Mouse (Mus musculus) liver, adult 2 months (tissue): ENCODE data around the gene Fignl1. TPM values are rescaled to one million over a fixed set of nuclear protein-coding genes. Genes with fewer than 3 reads are reported as not detected.
A peak's percentile ranks its signal among the peaks of the same experiment; 100 is the strongest.

Source experiments
- DNase-seq: peaks from one replicate; pipeline ENCODE4 v3.0.0-alpha.2; 2011; ENCODE audit warnings: low read depth, low spot score; ENCODE audit errors: extremely low read depth
- H3K27ac ChIP-seq: fragments of 200-500 bp; replicated peaks from 2 replicates; pipeline ENCODE4 v1.5.1; 2012; ENCODE audit warnings: low read depth, mild to moderate bottlenecking, control low read depth, inconsistent platforms, low read length; ENCODE audit not compliant: insufficient read depth
- H3K27me3 ChIP-seq: fragments of 200-500 bp; 2 replicates; pipeline ENCODE4 v1.6.1; 2012; ENCODE audit warnings: mild to moderate bottlenecking, moderate library complexity, low read length, inconsistent platforms; ENCODE audit not compliant: control insufficient read depth, insufficient read depth
- H3K36me3 ChIP-seq: fragments of 200-500 bp; 2 replicates; pipeline ENCODE4 v1.6.1; 2012; ENCODE audit warnings: low read length, inconsistent platforms; ENCODE audit not compliant: control insufficient read depth, insufficient read depth
- H3K4me1 ChIP-seq: fragments of 200-500 bp; 2 replicates; pipeline ENCODE4 v1.6.1; 2011; ENCODE audit warnings: low read length; ENCODE audit not compliant: control insufficient read depth, insufficient read depth
- H3K4me3 ChIP-seq: fragments of 200-500 bp; 2 replicates; pipeline ENCODE4 v1.5.1; 2011; ENCODE audit warnings: low read depth, mild to moderate bottlenecking, control low read depth, low read length, moderate library complexity; ENCODE audit not compliant: insufficient read depth
- H3K79me2 ChIP-seq: fragments of 200-500 bp; 2 replicates; pipeline ENCODE4 v1.6.1; 2012; ENCODE audit warnings: inconsistent platforms, mild to moderate bottlenecking, low read length, moderate library complexity; ENCODE audit not compliant: control insufficient read depth, insufficient read depth
- H3K9ac ChIP-seq: fragments of 200-500 bp; 2 replicates; pipeline ENCODE4 v1.6.1; 2012; ENCODE audit warnings: low read depth, mild to moderate bottlenecking, control low read depth, inconsistent platforms, low read length
- CTCF ChIP-seq: fragments of 200-500 bp; IDR thresholded peaks from 2 replicates; pipeline ENCODE4 v1.5.1; 2011; ENCODE audit warnings: low read depth, low read length, control low read depth
- POLR2A ChIP-seq: fragments of 200-500 bp; IDR thresholded peaks from 2 replicates; pipeline ENCODE4 v1.6.1; 2011; ENCODE audit warnings: low read length, control low read depth; ENCODE audit not compliant: insufficient read depth; ENCODE audit errors: extremely low read depth
- WGBS: fragments of 180-500 bp; shearing (Covaris S2); methylation state at CpG from one replicate; pipeline ENCODE4 v1.1.7; 2018; 5-methylcytosine and 5-hydroxymethylcytosine counted together
- polyA plus RNA-seq: library from polyadenylated mRNA; depleted of rRNA; stranded (reverse); fragments of >200 nt; gene quantifications from 2 replicates; pipeline ENCODE4 v1.2.3, GENCODE M21; 2012
- total RNA-seq: library from RNA; depleted of rRNA; stranded (reverse); fragments of >200 nt; gene quantifications from 2 replicates; pipeline ENCODE4 v1.2.3, GENCODE M21; 2014

The Fignl1 gene
- total and polyA plus RNA-seq, 2 experiments, result 0.10 to 0.46 TPM

GRCm38 (mm10) chr11:11766105-11766504 is 42.7 kb downstream of the Fignl1 start:
- no peaks in the 10 kb centered on the region for H3K79me2 ChIP-seq
- no peaks in the 10 kb centered on the region; the same call in 1 of the 2 replicates for H3K4me1 ChIP-seq
- no peak overlapping the region for H3K4me3 ChIP-seq
- DNase-seq, result peak; percentile 6
- no peaks in the 10 kb centered on the region for H3K36me3 ChIP-seq
- H3K27me3 ChIP-seq, result no peaks in the 10 kb centered on the region
- H3K9ac ChIP-seq, result no peak overlapping the region
- WGBS, result 81% methylated on average over 1 of the region's 1 CpGs
- TF ChIP-seq POLR2A (no peak), CTCF (no peak)
- H3K27ac ChIP-seq, result no peak overlapping the region

GRCm38 (mm10) chr11:11765414-11765813 is 43.3 kb downstream of the Fignl1 start:
- DNase-seq, result no peak
- Histone ChIP-seq H3K4me3 (no peak overlapping the region), H3K9ac (no peak overlapping the region), H3K36me3 (no peaks in the 10 kb centered on the region), H3K27ac (no peak overlapping the region), H3K27me3 (no peaks in the 10 kb centered on the region), H3K4me1 (no peaks in the 10 kb centered on the region; the same call in 1 of the 2 replicates), H3K79me2 (no peaks in the 10 kb centered on the region)
- no peak for TF ChIP-seq POLR2A
- no peak for TF ChIP-seq CTCF
- 83% methylated on average over 1 of the region's 1 CpGs for WGBS

- Histone ChIP-seq H3K36me3 (no peaks in the 10 kb centered on the region), H3K79me2 (no peaks in the 10 kb centered on the region), H3K4me3 (no peak overlapping the region), H3K27me3 (no peaks in the 10 kb centered on the region), H3K4me1 (no peaks in the 10 kb centered on the region; the same call in 1 of the 2 replicates), H3K9ac (no peak overlapping the region), H3K27ac (no peak overlapping the region)
- TF ChIP-seq CTCF, result no peak
- TF ChIP-seq POLR2A, result no peak
- DNase-seq, result peak; percentile 27
- 73% methylated on average over 4 of the region's 4 CpGs for WGBS
These were observed 45.5 kb downstream of the Fignl1 start for GRCm38 (mm10) chr11:11763211-11763666.

- H3K27me3 ChIP-seq, result no peaks in the 10 kb centered on the region
- no peak overlapping the region for H3K4me3 ChIP-seq
- DNase-seq, result no peak
- H3K36me3 ChIP-seq, result no peaks in the 10 kb centered on the region
- no peak overlapping the region for H3K27ac ChIP-seq
- no peaks in the 10 kb centered on the region for H3K79me2 ChIP-seq
- no peak overlapping the region for H3K9ac ChIP-seq
- 98% methylated on average over 1 of the region's 1 CpGs for WGBS
- TF ChIP-seq CTCF (no peak), POLR2A (no peak)
- H3K4me1 ChIP-seq, result no peaks in the 10 kb centered on the region
These were observed 49.9 kb downstream of the Fignl1 start for GRCm38 (mm10) chr11:11758883-11759282.

- 76% methylated on average over 6 of the region's 6 CpGs for WGBS
- H3K27me3 ChIP-seq, result no peaks in the 10 kb centered on the region
- H3K4me1 ChIP-seq, result no peaks in the 10 kb centered on the region
- no peak overlapping the region for H3K4me3 ChIP-seq
- DNase-seq, result no peak
- H3K9ac ChIP-seq, result no peak overlapping the region
- H3K79me2 ChIP-seq, result no peaks in the 10 kb centered on the region
- no peaks in the 10 kb centered on the region for H3K36me3 ChIP-seq
- TF ChIP-seq POLR2A, result no peak
- TF ChIP-seq CTCF, result no peak
- H3K27ac ChIP-seq, result no peak overlapping the region
These were observed 50.6 kb downstream of the Fignl1 start for GRCm38 (mm10) chr11:11758121-11758520.

- Histone ChIP-seq H3K27me3 (no peaks in the 10 kb centered on the region; the same call in 1 of the 2 replicates), H3K4me3 (no peak overlapping the region), H3K4me1 (no peaks in the 10 kb centered on the region), H3K36me3 (no peaks in the 10 kb centered on the region), H3K79me2 (no peaks in the 10 kb centered on the region), H3K27ac (no peak overlapping the region), H3K9ac (no peak overlapping the region)
- no peak for DNase-seq
- TF ChIP-seq CTCF, result no peak
- no peak for TF ChIP-seq POLR2A
- WGBS, result 76% methylated on average over 5 of the region's 5 CpGs
These were observed 55.9 kb downstream of the Fignl1 start for GRCm38 (mm10) chr11:11752859-11753258.
